Mouse (Mus musculus) liver, adult 2 months (tissue): ENCODE data around the gene Dnajc3. TPM values are rescaled to one million over a fixed set of nuclear protein-coding genes. Genes with fewer than 3 reads are reported as not detected.

ENCODE experiments used
- DNase-seq: peaks from one replicate; pipeline ENCODE4 v3.0.0-alpha.2; 2011; ENCODE audit warnings: low read depth, low spot score; ENCODE audit errors: extremely low read depth
- H3K27ac ChIP-seq: fragments of 200-500 bp; replicated peaks from 2 replicates; pipeline ENCODE4 v1.5.1; 2012; ENCODE audit warnings: low read depth, mild to moderate bottlenecking, control low read depth, inconsistent platforms, low read length; ENCODE audit not compliant: insufficient read depth
- H3K27me3 ChIP-seq: fragments of 200-500 bp; 2 replicates; pipeline ENCODE4 v1.6.1; 2012; ENCODE audit warnings: mild to moderate bottlenecking, moderate library complexity, low read length, inconsistent platforms; ENCODE audit not compliant: control insufficient read depth, insufficient read depth
- H3K36me3 ChIP-seq: fragments of 200-500 bp; 2 replicates; pipeline ENCODE4 v1.6.1; 2012; ENCODE audit warnings: low read length, inconsistent platforms; ENCODE audit not compliant: control insufficient read depth, insufficient read depth
- H3K4me1 ChIP-seq: fragments of 200-500 bp; 2 replicates; pipeline ENCODE4 v1.6.1; 2011; ENCODE audit warnings: low read length; ENCODE audit not compliant: control insufficient read depth, insufficient read depth
- H3K4me3 ChIP-seq: fragments of 200-500 bp; 2 replicates; pipeline ENCODE4 v1.5.1; 2011; ENCODE audit warnings: low read depth, mild to moderate bottlenecking, control low read depth, low read length, moderate library complexity; ENCODE audit not compliant: insufficient read depth
- H3K79me2 ChIP-seq: fragments of 200-500 bp; 2 replicates; pipeline ENCODE4 v1.6.1; 2012; ENCODE audit warnings: inconsistent platforms, mild to moderate bottlenecking, low read length, moderate library complexity; ENCODE audit not compliant: control insufficient read depth, insufficient read depth
- H3K9ac ChIP-seq: fragments of 200-500 bp; 2 replicates; pipeline ENCODE4 v1.6.1; 2012; ENCODE audit warnings: low read depth, mild to moderate bottlenecking, control low read depth, inconsistent platforms, low read length
- CTCF ChIP-seq: fragments of 200-500 bp; IDR thresholded peaks from 2 replicates; pipeline ENCODE4 v1.5.1; 2011; ENCODE audit warnings: low read depth, low read length, control low read depth
- POLR2A ChIP-seq: fragments of 200-500 bp; IDR thresholded peaks from 2 replicates; pipeline ENCODE4 v1.6.1; 2011; ENCODE audit warnings: low read length, control low read depth; ENCODE audit not compliant: insufficient read depth; ENCODE audit errors: extremely low read depth
- WGBS: fragments of 180-500 bp; shearing (Covaris S2); methylation state at CpG from one replicate; pipeline ENCODE4 v1.1.7; 2018; 5-methylcytosine and 5-hydroxymethylcytosine counted together
- polyA plus RNA-seq: library from polyadenylated mRNA; depleted of rRNA; stranded (reverse); fragments of >200 nt; gene quantifications from 2 replicates; pipeline ENCODE4 v1.2.3, GENCODE M21; 2012
- total RNA-seq: library from RNA; depleted of rRNA; stranded (reverse); fragments of >200 nt; gene quantifications from 2 replicates; pipeline ENCODE4 v1.2.3, GENCODE M21; 2014

Dnajc3 gene
- total and polyA plus RNA-seq, 2 experiments: 32.4 to 159 TPM

DNA sequence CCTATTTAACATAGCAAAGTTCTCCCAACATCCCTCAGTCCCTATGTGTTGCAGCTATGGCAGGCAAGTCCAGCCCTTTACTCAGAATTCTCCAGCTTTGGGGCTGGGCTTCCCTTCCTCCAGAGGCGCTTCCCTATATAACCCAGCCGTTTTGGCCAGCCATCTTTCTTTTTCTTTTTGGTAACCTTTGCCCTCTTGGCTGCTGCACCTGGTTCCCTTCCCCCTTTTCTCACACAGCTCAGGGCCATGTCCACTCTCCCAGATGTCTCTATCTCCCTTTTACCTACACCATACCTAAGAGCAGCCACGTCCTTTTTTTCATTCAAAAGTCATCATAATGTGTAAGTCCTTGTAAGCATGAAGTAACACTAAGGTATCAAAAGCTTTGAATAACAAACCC is 1.5 kb upstream of the Dnajc3 start:
- no peaks in the 10 kb centered on the region for H3K27me3 ChIP-seq
- DNase-seq: peak; percentile 68
- H3K79me2 ChIP-seq: peaks cover 12% of the 10 kb centered on the region; the same call in 1 of the 2 replicates
- TF ChIP-seq POLR2A: no peak
- H3K4me1 ChIP-seq: peaks cover 17% of the 10 kb centered on the region
- no peaks in the 10 kb centered on the region for H3K36me3 ChIP-seq
- no peak overlapping the region for H3K27ac ChIP-seq
- 16% methylated on average over 3 of the region's 3 CpGs for WGBS
- H3K4me3 ChIP-seq: no peak overlapping the region
- no peak overlapping the region for H3K9ac ChIP-seq

DNA sequence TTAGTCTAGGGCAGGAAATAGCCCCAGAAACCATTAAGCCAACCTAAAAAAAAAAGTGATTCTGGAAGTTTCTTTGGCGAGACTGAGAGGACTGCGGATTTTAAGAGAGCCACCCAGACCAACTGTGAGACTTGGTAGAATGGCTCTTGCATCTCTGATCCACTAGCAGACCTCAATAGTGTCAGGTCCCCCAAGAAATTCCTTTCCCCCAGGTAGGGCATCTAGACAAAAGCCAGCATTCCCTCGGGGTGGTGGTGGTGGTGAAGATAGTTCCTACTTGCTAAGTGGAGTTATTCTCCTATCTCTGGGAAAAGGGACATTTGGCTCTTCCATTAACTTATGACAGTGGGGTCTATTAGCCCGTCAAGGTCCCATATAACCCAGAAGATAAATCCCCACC is 824 bp upstream of the Dnajc3 start:
- peak overlapping the region; percentile 68 for H3K9ac ChIP-seq
- H3K27ac ChIP-seq: peak overlapping the region; percentile 74
- H3K36me3 ChIP-seq: no peaks in the 10 kb centered on the region
- 29% methylated on average over 4 of the region's 4 CpGs for WGBS
- no peak for DNase-seq
- H3K4me3 ChIP-seq: peak overlapping the region; percentile 45
- TF ChIP-seq POLR2A (no peak), CTCF (no peak)
- no peaks in the 10 kb centered on the region for H3K27me3 ChIP-seq
- H3K4me1 ChIP-seq: peaks cover 21% of the 10 kb centered on the region
- peaks cover 16% of the 10 kb centered on the region; the same call in 1 of the 2 replicates for H3K79me2 ChIP-seq

DNA sequence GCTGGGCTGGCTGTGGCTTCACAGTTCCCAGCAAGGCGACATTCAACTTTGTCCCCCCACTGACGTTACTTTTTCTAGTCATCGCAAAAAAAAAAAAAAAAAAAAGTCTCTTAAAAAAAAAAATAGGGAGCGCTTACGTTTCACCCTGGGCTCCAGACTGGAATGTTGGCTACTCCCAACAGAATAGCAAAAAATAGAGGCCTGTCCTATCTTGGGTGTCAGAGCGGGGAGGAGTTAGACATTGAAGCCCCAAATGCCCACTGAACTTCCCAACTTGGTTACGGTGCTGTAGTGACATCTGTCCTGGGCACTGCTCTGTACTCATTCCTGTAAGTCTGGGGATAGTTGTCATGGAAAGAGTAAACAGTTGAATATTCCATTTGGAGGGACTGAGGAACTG is 775 bp downstream of the Dnajc3 start:
- WGBS: 0% methylated on average over 7 of the region's 7 CpGs

DNA sequence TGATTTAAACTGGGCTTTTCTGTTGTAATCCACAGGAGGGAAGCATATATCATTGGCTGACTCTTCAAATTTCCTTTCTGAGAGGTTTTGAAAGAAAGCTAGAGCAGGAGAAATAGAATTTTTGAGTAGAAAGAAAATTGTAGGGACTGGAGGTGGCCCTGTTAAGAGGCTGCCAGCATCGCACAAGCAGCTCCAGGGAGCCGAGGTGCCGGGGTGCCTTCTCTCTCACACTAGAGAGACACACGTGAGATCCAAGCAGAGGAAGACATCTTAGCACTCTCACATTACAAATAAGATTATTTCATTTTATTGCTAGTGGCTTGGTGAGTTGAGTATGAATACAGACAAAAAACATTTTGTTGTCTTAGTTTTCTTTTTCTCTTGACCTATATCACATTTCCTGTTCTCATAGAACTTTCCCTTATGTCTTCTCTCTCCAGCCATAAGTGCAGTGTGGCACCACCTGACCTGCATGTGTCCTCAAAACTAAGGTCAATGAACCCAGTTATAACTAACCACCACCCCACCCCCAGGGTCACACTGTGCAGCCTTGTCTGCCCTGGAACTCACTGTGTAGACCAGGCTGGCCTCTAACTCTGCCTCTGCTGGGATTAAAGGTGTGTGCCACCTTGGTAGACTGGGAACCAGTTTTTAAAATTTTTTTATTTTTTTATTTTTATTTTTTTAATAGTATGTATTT is 3.2 kb downstream of the Dnajc3 start:
- no peaks in the 10 kb centered on the region for H3K27me3 ChIP-seq
- 23% methylated on average over 4 of the region's 4 CpGs for WGBS
- peaks cover 40% of the 10 kb centered on the region for H3K4me1 ChIP-seq
- peaks cover 37% of the 10 kb centered on the region for H3K79me2 ChIP-seq
- peak; percentile 84 for DNase-seq
- no peaks in the 10 kb centered on the region for H3K36me3 ChIP-seq
- peak overlapping the region; percentile 39 for H3K27ac ChIP-seq
- 0 out of 2 replicates have a peak overlapping the region, but pooled peaks have one; percentile 27 for H3K9ac ChIP-seq
- no peak overlapping the region for H3K4me3 ChIP-seq
- TF ChIP-seq POLR2A (no peak), CTCF (no peak)

More for the DNA sequence above, 775 bp downstream of the Dnajc3 start:
- H3K36me3 ChIP-seq: no peaks in the 10 kb centered on the region
- peaks cover 31% of the 10 kb centered on the region for H3K4me1 ChIP-seq
- H3K9ac ChIP-seq: peak overlapping the region; percentile 100
- DNase-seq: peak; percentile 72
- TF ChIP-seq CTCF: no peak
- no peak for TF ChIP-seq POLR2A
- H3K27ac ChIP-seq: peak overlapping the region; percentile 100
- peaks cover 26% of the 10 kb centered on the region; the same call in 1 of the 2 replicates for H3K79me2 ChIP-seq
- H3K27me3 ChIP-seq: no peaks in the 10 kb centered on the region
- H3K4me3 ChIP-seq: peak overlapping the region; percentile 99

DNA sequence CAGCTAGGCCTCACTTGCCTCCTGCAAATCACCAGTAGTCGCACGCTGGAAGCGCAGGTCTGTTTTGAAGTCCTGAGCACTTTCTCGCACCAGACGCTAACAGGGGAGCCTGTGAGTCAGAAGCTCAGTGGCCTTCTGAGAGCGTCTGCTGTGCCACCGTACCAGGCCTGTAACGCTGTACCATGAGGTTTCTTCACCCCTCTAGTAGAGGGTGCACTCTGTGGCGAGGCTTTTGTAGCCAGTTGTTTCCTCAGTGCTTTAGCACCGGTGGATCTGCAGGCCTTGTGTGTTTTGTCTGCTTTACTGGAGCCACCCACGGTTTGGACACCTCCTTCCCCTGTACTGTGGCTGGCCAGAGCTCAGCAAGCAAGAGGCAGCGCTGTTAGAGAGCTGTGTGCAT is 4.3 kb downstream of the Dnajc3 start:
- Histone ChIP-seq H3K4me3 (no peak overlapping the region), H3K9ac (no peak overlapping the region), H3K36me3 (no peaks in the 10 kb centered on the region), H3K79me2 (peaks cover 38% of the 10 kb centered on the region), H3K27ac (no peak overlapping the region), H3K4me1 (peaks cover 38% of the 10 kb centered on the region), H3K27me3 (no peaks in the 10 kb centered on the region)
- WGBS: 33% methylated on average over 12 of the region's 12 CpGs
- DNase-seq: no peak
- TF ChIP-seq POLR2A (no peak), CTCF (no peak)

DNA sequence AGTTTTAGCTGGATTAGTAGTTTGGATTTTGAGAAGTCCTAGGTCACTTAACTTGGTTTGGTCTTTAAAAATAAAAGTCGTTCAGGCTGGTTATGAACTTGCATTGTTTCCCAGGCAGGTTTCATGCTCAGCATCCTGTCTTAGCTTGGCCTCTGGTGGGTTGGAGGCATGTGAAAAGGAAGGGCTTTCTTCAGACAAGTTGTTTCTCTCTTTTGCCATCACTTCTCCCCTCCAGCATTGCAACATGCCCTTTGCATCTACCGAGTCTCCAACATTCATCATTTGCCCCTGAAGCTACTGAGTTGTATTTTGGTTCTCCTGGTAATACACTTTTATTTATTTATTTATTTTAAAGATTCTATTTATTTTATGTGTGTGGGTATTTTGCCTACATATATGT is 6.9 kb downstream of the Dnajc3 start:
- no peaks in the 10 kb centered on the region for H3K27me3 ChIP-seq
- no peak overlapping the region for H3K27ac ChIP-seq
- no peak for TF ChIP-seq CTCF
- no peak for TF ChIP-seq POLR2A
- no peak for DNase-seq
- no peak overlapping the region for H3K4me3 ChIP-seq
- peaks cover 44% of the 10 kb centered on the region for H3K4me1 ChIP-seq
- H3K36me3 ChIP-seq: no peaks in the 10 kb centered on the region
- H3K9ac ChIP-seq: no peak overlapping the region
- peaks cover 35% of the 10 kb centered on the region for H3K79me2 ChIP-seq
- WGBS: 37% methylated on average over 2 of the region's 2 CpGs
